Mouse (Mus musculus) CD4-positive, CD25-positive, alpha-beta regulatory T cell, adult 4 months (primary cell): ENCODE data around the gene Dtx2. TPM values are rescaled to one million over a fixed set of nuclear protein-coding genes. Genes with fewer than 3 reads are reported as not detected.
"Not testable (repeated sequence)": the region's sequence is repeated elsewhere in the genome, so short reads cannot be mapped to it uniquely, and the experiment has no call there.

Experiments used
- ATAC-seq: one replicate; pipeline ENCODE4 v1.8.0; 2017
- polyA plus RNA-seq, 2 experiments: library from polyadenylated mRNA; unstranded; fragments of 100-300 nt; shearing (Covaris generic); gene quantifications; one replicate each; pipeline ENCODE4 v1.2.1; 2017

The Dtx2 gene
- polyA plus RNA-seq, 2 experiments from 2014 or later, result 7.9 to 14.1 TPM

GRCm38 (mm10) chr5:136066404-136067148, 72.0 kb downstream of the Dtx2 start:
- ATAC-seq, result not testable (repeated sequence)

GRCm38 (mm10) chr5:136069411-136069810, 74.8 kb downstream of the Dtx2 start:
- no peak for ATAC-seq

GRCm38 (mm10) chr5:136073051-136073450, 78.5 kb downstream of the Dtx2 start:
- ATAC-seq, result no peak

- ATAC-seq, result no peak
Observed at GRCm38 (mm10) chr5:136073526-136073925, 78.9 kb downstream of the Dtx2 start.

- no peak for ATAC-seq
Observed at GRCm38 (mm10) chr5:136075076-136075475, 80.5 kb downstream of the Dtx2 start.

GRCm38 (mm10) chr5:136076284-136076683, 81.7 kb downstream of the Dtx2 start:
- no peak for ATAC-seq

GRCm38 (mm10) chr5:136077001-136077550, 82.5 kb downstream of the Dtx2 start:
- ATAC-seq, result no peak

- ATAC-seq, result no peak
Observed at GRCm38 (mm10) chr5:136078136-136078535, 83.5 kb downstream of the Dtx2 start.

- no peak for ATAC-seq
Observed at GRCm38 (mm10) chr5:136082345-136082744, 87.7 kb downstream of the Dtx2 start.

Other genes starting within 250 kb of the Dtx2 start
- gene Styxl1, start 216.4 kb upstream of the Dtx2 start, polyA plus RNA-seq, result 1 to 10 TPM in 1 of 2 experiments, under 1 TPM in 1; 0.61 to 1.1 TPM
- gene Mdh2, start 216.3 kb upstream of the Dtx2 start, polyA plus RNA-seq, result 100 to 1,000 TPM; 657 to 753 TPM
- gene Srrm3, start 187.9 kb upstream of the Dtx2 start, polyA plus RNA-seq, result not detected
- gene Hspb1, start 106.9 kb upstream of the Dtx2 start, polyA plus RNA-seq, result 1 to 10 TPM in 1 of 2 experiments, not detected in 1; 1.3 TPM
- gene Ywhag, start 60.2 kb upstream of the Dtx2 start, polyA plus RNA-seq, result 10 to 100 TPM; 29.6 to 47.8 TPM
- 1 to 10 TPM; 1.3 to 2.3 TPM for gene Ssc4d, start 20.3 kb upstream of the Dtx2 start, polyA plus RNA-seq
- gene Zp3, start 14.7 kb upstream of the Dtx2 start, polyA plus RNA-seq, result not detected
- not detected for gene Upk3b, start 43.7 kb downstream of the Dtx2 start, polyA plus RNA-seq
- gene Upk3bl, start 59.7 kb downstream of the Dtx2 start, polyA plus RNA-seq, result not detected
- 1 to 10 TPM; 1.7 to 2.8 TPM for gene Rasa4, start 89.1 kb downstream of the Dtx2 start, polyA plus RNA-seq
- gene Polr2j, start 121.8 kb downstream of the Dtx2 start, polyA plus RNA-seq, result 100 to 1,000 TPM; 119 to 120 TPM
- 10 to 100 TPM; 26.1 to 58.9 TPM for gene Lrwd1, start 141.3 kb downstream of the Dtx2 start, polyA plus RNA-seq
- 10 to 100 TPM; 54.7 to 96.4 TPM for gene Alkbh4, start 141.3 kb downstream of the Dtx2 start, polyA plus RNA-seq
- 10 to 100 TPM; 42.9 to 80.7 TPM for gene Orai2, start 175.9 kb downstream of the Dtx2 start, polyA plus RNA-seq
- 10 to 100 TPM; 31.0 to 49.0 TPM for gene Prkrip1, start 204.2 kb downstream of the Dtx2 start, polyA plus RNA-seq